Mouse (Mus musculus): ENCODE results near the gene Vmn2r57. TPM values are rescaled to one million over a fixed set of nuclear protein-coding genes. Genes with fewer than 3 reads are reported as not detected.
"Not testable (repeated sequence)": the region's sequence is repeated elsewhere in the genome, so short reads cannot be mapped to it uniquely, and the experiment has no call there.

Vmn2r57 gene
- polyA plus RNA-seq (2015; fragmentation: Nextera tagmentation; extraction: Ambion mirVana), result 0.70 and 0.75 TPM in 2 replicates

- ATAC-seq; H3K27ac ChIP-seq (ENCODE audit: low read depth, low read length); H3K9ac ChIP-seq (ENCODE audit: low read depth, low read length); H3K27me3 ChIP-seq (replicated peaks; ENCODE audit: control insufficient read depth, insufficient read depth, low read length); H3K4me1 ChIP-seq (ENCODE audit: control insufficient read depth, insufficient read depth, low read depth, low read length); H3K36me3 ChIP-seq (ENCODE audit: control insufficient read depth, insufficient read depth, low read length); H3K4me3 ChIP-seq (ENCODE audit: low read length); H3K4me2 ChIP-seq (ENCODE audit: low read length); H3K9me3 ChIP-seq (ENCODE audit: control insufficient read depth, low read length): not testable (repeated sequence)
- 82% methylated on average over 1 of the region's 1 CpGs for WGBS
Measured at GRCm38 (mm10) chr7:41448596-41448995, at the start of gene Vmn2r57. TSS of gene Vmn2r57 (minus strand) at chr7:41448696.

GRCm38 (mm10) chr7:41497871-41498270 is 49.4 kb upstream of the Vmn2r57 start:
- Histone ChIP-seq H3K4me2 (ENCODE audit: low read length) (no peak overlapping the region), H3K27ac (ENCODE audit: low read depth, low read length) (no peak overlapping the region), H3K4me3 (ENCODE audit: low read length) (no peak overlapping the region), H3K36me3 (ENCODE audit: control insufficient read depth, insufficient read depth, low read length) (no peaks in the 10 kb centered on the region), H3K4me1 (ENCODE audit: control insufficient read depth, insufficient read depth, low read depth, low read length) (no peaks in the 10 kb centered on the region; the same call in 1 of the 2 replicates), H3K27me3 (replicated peaks; ENCODE audit: control insufficient read depth, insufficient read depth, low read length) (no peaks in the 10 kb centered on the region), H3K9me3 (ENCODE audit: control insufficient read depth, low read length) (no peaks in the 10 kb centered on the region), H3K9ac (ENCODE audit: low read depth, low read length) (no peak overlapping the region)
- no peak for ATAC-seq
- WGBS, result 100% methylated on average over 2 of the region's 2 CpGs

- H3K9ac ChIP-seq (ENCODE audit: low read depth, low read length), result no peak overlapping the region
- peaks cover 3% of the 10 kb centered on the region; the same call in 1 of the 2 replicates for H3K9me3 ChIP-seq (ENCODE audit: control insufficient read depth, low read length)
- 7% methylated on average over 10 of the region's 10 CpGs for WGBS
- H3K27me3 ChIP-seq (replicated peaks; ENCODE audit: control insufficient read depth, insufficient read depth, low read length), result no peaks in the 10 kb centered on the region
- H3K27ac ChIP-seq (ENCODE audit: low read depth, low read length), result no peak overlapping the region
- ATAC-seq, result peak; percentile 48; the same call in 1 of the 2 replicates
- H3K36me3 ChIP-seq (ENCODE audit: control insufficient read depth, insufficient read depth, low read length), result no peaks in the 10 kb centered on the region
- H3K4me1 ChIP-seq (ENCODE audit: control insufficient read depth, insufficient read depth, low read depth, low read length), result no peaks in the 10 kb centered on the region
- H3K4me3 ChIP-seq (ENCODE audit: low read length), result no peak overlapping the region
- H3K4me2 ChIP-seq (ENCODE audit: low read length), result peak overlapping the region; percentile 2; the same call in 1 of the 2 replicates
Measured at GRCm38 (mm10) chr7:41451864-41452263, 3.4 kb upstream of the Vmn2r57 start.

GRCm38 (mm10) chr7:41394130-41394529 is 54.4 kb downstream of the Vmn2r57 start:
- H3K27ac ChIP-seq (ENCODE audit: low read depth, low read length), result no peak overlapping the region
- no peaks in the 10 kb centered on the region for H3K9me3 ChIP-seq (ENCODE audit: control insufficient read depth, low read length)
- peak overlapping the region; percentile 64 for H3K4me2 ChIP-seq (ENCODE audit: low read length)
- H3K4me1 ChIP-seq (ENCODE audit: control insufficient read depth, insufficient read depth, low read depth, low read length), result no peaks in the 10 kb centered on the region; the same call in 1 of the 2 replicates
- H3K36me3 ChIP-seq (ENCODE audit: control insufficient read depth, insufficient read depth, low read length), result no peaks in the 10 kb centered on the region
- no peaks in the 10 kb centered on the region for H3K27me3 ChIP-seq (replicated peaks; ENCODE audit: control insufficient read depth, insufficient read depth, low read length)
- no peak for ATAC-seq
- H3K4me3 ChIP-seq (ENCODE audit: low read length), result peak overlapping the region; percentile 16
- no peak overlapping the region for H3K9ac ChIP-seq (ENCODE audit: low read depth, low read length)
- 66% methylated on average over 4 of the region's 4 CpGs for WGBS

- Histone ChIP-seq H3K36me3 (ENCODE audit: control insufficient read depth, insufficient read depth, low read length) (no peaks in the 10 kb centered on the region), H3K27me3 (replicated peaks; ENCODE audit: control insufficient read depth, insufficient read depth, low read length) (no peaks in the 10 kb centered on the region), H3K4me1 (ENCODE audit: control insufficient read depth, insufficient read depth, low read depth, low read length) (no peaks in the 10 kb centered on the region; the same call in 1 of the 2 replicates), H3K4me2 (ENCODE audit: low read length) (peak within 1 kb of the TSS; percentile 64), H3K9ac (ENCODE audit: low read depth, low read length) (peak within 1 kb of the TSS; percentile 64), H3K27ac (ENCODE audit: low read depth, low read length) (peak within 1 kb of the TSS; percentile 87), H3K9me3 (ENCODE audit: control insufficient read depth, low read length) (no peaks in the 10 kb centered on the region), H3K4me3 (ENCODE audit: low read length) (peak within 1 kb of the TSS; percentile 55)
- ATAC-seq, result peak; percentile 99
- under 1% methylated on average over 25 of the region's 25 CpGs for WGBS
Measured at GRCm38 (mm10) chr7:41393048-41393971, 55.2 kb downstream of the Vmn2r57 start, which contains the start of gene AI987944. TSS of gene AI987944 (minus strand) at chr7:41393379.

Other genes starting within 250 kb of the Vmn2r57 start
- 10.4 and 10.6 TPM in 2 replicates for gene AI987944, start 55.3 kb downstream of the Vmn2r57 start, polyA plus RNA-seq (2015; fragmentation: Nextera tagmentation; extraction: Ambion mirVana)
- gene Gm20449, start 50.7 kb upstream of the Vmn2r57 start, polyA plus RNA-seq (2015; fragmentation: Nextera tagmentation; extraction: Ambion mirVana), result 0.11 and 0.19 TPM in 2 replicates
- 6.1 and 6.4 TPM in 2 replicates for gene AW146154, start 51.2 kb upstream of the Vmn2r57 start, polyA plus RNA-seq (2015; fragmentation: Nextera tagmentation; extraction: Ambion mirVana)
- not detected in 2 replicates for gene Gm6871, start 125.0 kb upstream of the Vmn2r57 start, polyA plus RNA-seq (2015; fragmentation: Nextera tagmentation; extraction: Ambion mirVana)
- 11.7 and 13.3 TPM in 2 replicates for gene 2610021A01Rik, start 150.5 kb upstream of the Vmn2r57 start, polyA plus RNA-seq (2015; fragmentation: Nextera tagmentation; extraction: Ambion mirVana)
- gene Zfp788, start 184.5 kb upstream of the Vmn2r57 start, polyA plus RNA-seq (2015; fragmentation: Nextera tagmentation; extraction: Ambion mirVana), result 23.4 and 23.7 TPM in 2 replicates